Mouse (Mus musculus) hindbrain, embryonic 11.5 days (tissue): Measurements from ENCODE around the gene St7. TPM values are rescaled to one million over a fixed set of nuclear protein-coding genes. Genes with fewer than 3 reads are reported as not detected.

Experiments used
- ATAC-seq: fragments of 200-750 bp; cut with Nextera tagmentation; 2 replicates; pipeline ENCODE4 v1.8.0; 2017; ENCODE audit warnings: mild to moderate bottlenecking, moderate TSS enrichment, moderate library complexity; ENCODE audit not compliant: low FRiP score
- DNase-seq: peaks from one replicate; pipeline ENCODE4 v3.0.0-alpha.2; 2015; ENCODE audit warnings: low spot score
- H3K27ac ChIP-seq: fragments of 300-500 bp; sonication (generic); 2 replicates; pipeline ENCODE4 v1.5.1; 2014; ENCODE audit warnings: mild to moderate bottlenecking, low read depth, low read length
- H3K27me3 ChIP-seq: fragments of 300-500 bp; sonication (generic); 2 replicates; pipeline ENCODE4 v1.6.1; 2014; ENCODE audit warnings: mild to moderate bottlenecking, low read length, moderate library complexity, mixed read lengths; ENCODE audit not compliant: control insufficient read depth, insufficient read depth
- H3K36me3 ChIP-seq: fragments of 300-500 bp; sonication (generic); 2 replicates; pipeline ENCODE4 v1.6.1; 2014; ENCODE audit warnings: mild to moderate bottlenecking, low read length, moderate library complexity, mixed read lengths; ENCODE audit not compliant: control insufficient read depth, insufficient read depth
- H3K4me1 ChIP-seq: fragments of 300-500 bp; sonication (generic); replicated peaks from 2 replicates; pipeline ENCODE4 v1.6.1; 2014; ENCODE audit warnings: low read length, mixed read lengths; ENCODE audit not compliant: control insufficient read depth, insufficient read depth
- H3K4me2 ChIP-seq: fragments of 300-500 bp; sonication (generic); replicated peaks from 2 replicates; pipeline ENCODE4 v1.6.1; 2014; ENCODE audit warnings: mild to moderate bottlenecking, low read depth, low read length
- H3K4me3 ChIP-seq: fragments of 300-500 bp; sonication (generic); 2 replicates; pipeline ENCODE4 v1.5.1; 2014; ENCODE audit warnings: low read depth, low read length
- H3K9ac ChIP-seq: fragments of 300-500 bp; sonication (generic); 2 replicates; pipeline ENCODE4 v1.6.1; 2014; ENCODE audit warnings: low read depth, low read length
- H3K9me3 ChIP-seq: fragments of 300-500 bp; sonication (generic); 2 replicates; pipeline ENCODE4 v1.6.1; 2016; ENCODE audit warnings: low read length; ENCODE audit not compliant: control insufficient read depth
- WGBS: fragments of 180-500 bp; shearing (Covaris S2); extraction: QIAGEN DNeasy Blood & Tissue Kit; methylation state at CpG from one replicate; pipeline ENCODE4 v1.1.7; 2014; 5-methylcytosine and 5-hydroxymethylcytosine counted together
- polyA plus RNA-seq: library from polyadenylated mRNA; unstranded; fragments of >200 nt; fragmentation: Nextera tagmentation; extraction: Ambion mirVana; gene quantifications from 2 replicates; pipeline ENCODE4 v1.2.1, GENCODE M21; 2014

The St7 gene
- polyA plus RNA-seq, 1 experiment from 2014 or later: 52.1 TPM

- no peaks in the 10 kb centered on the region for H3K4me1 ChIP-seq
- H3K9me3 ChIP-seq: no peaks in the 10 kb centered on the region
- H3K4me3 ChIP-seq: no peak overlapping the region
- ATAC-seq (no peak), DNase-seq (no peak)
- no peaks in the 10 kb centered on the region for H3K36me3 ChIP-seq
- WGBS: 86% methylated on average over 2 of the region's 2 CpGs
- H3K9ac ChIP-seq: no peak overlapping the region
- no peaks in the 10 kb centered on the region for H3K27me3 ChIP-seq
- no peak overlapping the region for H3K27ac ChIP-seq
- H3K4me2 ChIP-seq: no peak overlapping the region
Measured at GRCm38 (mm10) chr6:17669826-17670225, 22.9 kb upstream of the St7 start.

GRCm38 (mm10) chr6:17675019-17675756 lies 17.5 kb upstream of the St7 start:
- no peaks in the 10 kb centered on the region for H3K9me3 ChIP-seq
- 28% methylated on average over 12 of the region's 12 CpGs for WGBS
- H3K4me3 ChIP-seq: no peak overlapping the region
- H3K4me2 ChIP-seq: no peak overlapping the region
- no peaks in the 10 kb centered on the region for H3K27me3 ChIP-seq
- H3K4me1 ChIP-seq: no peaks in the 10 kb centered on the region
- ATAC-seq (peak; percentile 80), DNase-seq (peak; percentile 84)
- H3K9ac ChIP-seq: no peak overlapping the region
- H3K27ac ChIP-seq: no peak overlapping the region
- no peaks in the 10 kb centered on the region for H3K36me3 ChIP-seq

- DNase-seq (no peak), ATAC-seq (no peak)
- no peak overlapping the region for H3K4me2 ChIP-seq
- no peaks in the 10 kb centered on the region for H3K36me3 ChIP-seq
- no peak overlapping the region for H3K9ac ChIP-seq
- no peak overlapping the region for H3K27ac ChIP-seq
- no peak overlapping the region for H3K4me3 ChIP-seq
- 84% methylated on average over 2 of the region's 2 CpGs for WGBS
- H3K9me3 ChIP-seq: no peaks in the 10 kb centered on the region
- H3K4me1 ChIP-seq: no peaks in the 10 kb centered on the region
- H3K27me3 ChIP-seq: no peaks in the 10 kb centered on the region
Measured at GRCm38 (mm10) chr6:17677008-17677407, 15.7 kb upstream of the St7 start.

- DNase-seq (no peak), ATAC-seq (no peak)
- H3K4me1 ChIP-seq: no peaks in the 10 kb centered on the region
- H3K9me3 ChIP-seq: no peaks in the 10 kb centered on the region
- no peaks in the 10 kb centered on the region for H3K27me3 ChIP-seq
- H3K4me2 ChIP-seq: no peak overlapping the region
- H3K27ac ChIP-seq: no peak overlapping the region
- no peak overlapping the region for H3K9ac ChIP-seq
- no peaks in the 10 kb centered on the region for H3K36me3 ChIP-seq
- no peak overlapping the region for H3K4me3 ChIP-seq
- WGBS: 85% methylated on average over 6 of the region's 6 CpGs
Measured at GRCm38 (mm10) chr6:17680266-17680925, 12.3 kb upstream of the St7 start.

- Histone ChIP-seq H3K4me2 (no peak overlapping the region), H3K27ac (no peak overlapping the region), H3K27me3 (no peaks in the 10 kb centered on the region), H3K36me3 (no peaks in the 10 kb centered on the region), H3K4me1 (no peaks in the 10 kb centered on the region), H3K9me3 (no peaks in the 10 kb centered on the region), H3K4me3 (no peak overlapping the region), H3K9ac (no peak overlapping the region)
- WGBS: 97% methylated on average over 8 of the region's 8 CpGs
- ATAC-seq (no peak), DNase-seq (no peak)
Measured at GRCm38 (mm10) chr6:17681810-17682209, 10.9 kb upstream of the St7 start.

- WGBS: 90% methylated on average over 5 of the region's 5 CpGs
- H3K27me3 ChIP-seq: no peaks in the 10 kb centered on the region
- no peak overlapping the region for H3K27ac ChIP-seq
- ATAC-seq: no peak
- H3K4me3 ChIP-seq: no peak overlapping the region
- no peaks in the 10 kb centered on the region for H3K4me1 ChIP-seq
- no peak overlapping the region for H3K9ac ChIP-seq
- no peaks in the 10 kb centered on the region for H3K36me3 ChIP-seq
- no peaks in the 10 kb centered on the region for H3K9me3 ChIP-seq
- DNase-seq: no peak
- no peak overlapping the region for H3K4me2 ChIP-seq
Measured at GRCm38 (mm10) chr6:17688676-17689075, 4.1 kb upstream of the St7 start.

- Histone ChIP-seq H3K4me2 (peak overlapping the region; percentile 91), H3K9ac (peak overlapping the region; percentile 73), H3K4me3 (peak overlapping the region; percentile 81), H3K9me3 (no peaks in the 10 kb centered on the region), H3K27ac (peak overlapping the region; percentile 47), H3K27me3 (no peaks in the 10 kb centered on the region; the same call in 1 of the 2 replicates), H3K4me1 (no peaks in the 10 kb centered on the region), H3K36me3 (no peaks in the 10 kb centered on the region)
- DNase-seq: peak; percentile 75
- WGBS: under 1% methylated on average over 80 of the region's 97 CpGs
- peak; percentile 90 for ATAC-seq
Measured at GRCm38 (mm10) chr6:17693726-17694549, 1.2 kb downstream of the St7 start.

GRCm38 (mm10) chr6:17694550-17694951 lies 1.8 kb downstream of the St7 start:
- no peaks in the 10 kb centered on the region for H3K36me3 ChIP-seq
- peak overlapping the region; percentile 91 for H3K4me2 ChIP-seq
- H3K27ac ChIP-seq: peak overlapping the region; percentile 47
- peak overlapping the region; percentile 81 for H3K4me3 ChIP-seq
- DNase-seq: peak; percentile 72
- peak overlapping the region; percentile 73 for H3K9ac ChIP-seq
- no peaks in the 10 kb centered on the region for H3K9me3 ChIP-seq
- no peaks in the 10 kb centered on the region for H3K4me1 ChIP-seq
- H3K27me3 ChIP-seq: no peaks in the 10 kb centered on the region; the same call in 1 of the 2 replicates
- WGBS: under 1% methylated on average over 36 of the region's 46 CpGs
- peak; percentile 80 for ATAC-seq
